Mouse (Mus musculus): ENCODE measurements around the gene Slc7a6. TPM values are rescaled to one million over a fixed set of nuclear protein-coding genes. Genes with fewer than 3 reads are reported as not detected.
A peak's percentile ranks its signal among the peaks of the same experiment; 100 is the strongest.

Gene Slc7a6
- total RNA-seq (2015) (25.3 and 32.8 TPM in 2 replicates), total RNA-seq (2017) (20.8 and 27.6 TPM in 2 replicates)

- peak; percentile 80 for ATAC-seq (replicated peaks; ENCODE audit: poor library complexity)
These were observed at the start of gene Slc7a6 for GRCm38 (mm10) chr8:106168356-106169016. Gene Slc7a6 (plus strand): TSS chr8:106168857.

- ATAC-seq (replicated peaks; ENCODE audit: poor library complexity): no peak
These were observed 45.2 kb upstream of the Slc7a6 start for GRCm38 (mm10) chr8:106123443-106123842.

DNA sequence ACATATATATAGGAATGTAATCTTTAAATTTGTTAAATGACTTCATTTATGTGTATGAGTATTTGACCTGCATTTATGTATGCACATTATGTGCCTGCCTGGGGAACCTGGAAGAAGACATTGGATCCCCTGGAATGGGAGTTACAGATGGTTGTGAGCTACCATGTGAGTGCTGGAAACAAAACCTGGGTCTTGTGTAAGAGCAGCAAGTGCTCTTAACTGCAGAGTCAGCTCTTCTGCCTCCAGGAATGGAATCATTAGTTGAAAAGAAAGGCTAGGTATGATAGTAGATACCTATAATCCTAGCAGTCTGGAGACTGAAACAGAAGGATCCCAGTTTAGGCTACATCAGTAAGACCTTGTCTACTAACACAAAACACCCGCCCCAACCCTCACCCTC lies 42.6 kb upstream of the Slc7a6 start:
- ATAC-seq (replicated peaks; ENCODE audit: poor library complexity): no peak

- peak; percentile 47 for ATAC-seq (replicated peaks; ENCODE audit: poor library complexity)
These were observed 41.6 kb upstream of the Slc7a6 start for GRCm38 (mm10) chr8:106127054-106127453.

DNA sequence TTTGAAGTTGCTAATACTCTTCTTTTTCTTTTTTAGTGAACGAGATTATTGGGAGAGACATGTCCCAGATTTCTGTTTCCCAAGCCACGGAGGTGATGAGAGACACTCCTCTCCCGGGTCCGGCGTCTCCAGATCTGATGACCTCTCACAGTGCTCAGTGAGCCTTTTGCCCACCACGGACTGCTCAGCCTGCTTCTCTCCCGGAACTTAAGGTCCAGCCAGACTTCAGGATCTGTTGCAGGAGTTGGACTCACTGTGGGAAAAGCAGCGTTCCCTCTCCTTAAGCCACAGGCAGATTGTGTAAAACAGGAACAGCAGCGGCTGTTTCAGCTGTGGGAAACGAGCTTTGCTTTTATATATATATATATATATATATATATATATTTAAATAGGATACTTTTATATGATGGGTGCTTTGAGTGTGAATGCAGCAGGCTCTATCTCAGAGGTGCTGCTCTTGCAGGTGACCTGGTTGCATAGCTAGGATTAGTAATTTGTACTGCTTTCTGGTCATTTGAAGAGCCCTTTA lies 40.7 kb upstream of the Slc7a6 start:
- no peak for ATAC-seq (replicated peaks; ENCODE audit: poor library complexity)

- ATAC-seq (replicated peaks; ENCODE audit: poor library complexity): no peak
These were observed 39.3 kb upstream of the Slc7a6 start for GRCm38 (mm10) chr8:106129232-106129930.

DNA sequence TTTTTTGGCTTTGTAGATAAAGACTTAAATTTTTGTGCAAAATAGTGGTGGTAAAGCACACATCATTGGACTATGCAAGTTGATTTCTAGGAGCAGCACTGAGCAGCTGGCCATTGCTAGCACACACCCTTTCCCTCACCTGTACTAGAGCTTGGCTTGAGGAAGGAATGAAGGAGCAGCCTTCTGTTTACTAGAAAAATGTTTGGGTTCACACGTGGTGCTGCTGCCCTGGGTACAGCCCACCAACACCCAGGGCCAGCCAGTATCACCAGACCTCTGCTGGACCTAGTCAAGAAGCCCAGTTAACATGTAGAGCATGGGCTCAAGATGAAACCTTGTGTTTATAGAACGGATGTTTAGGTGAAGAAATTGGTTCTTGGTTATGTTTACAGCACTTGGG lies 38.7 kb upstream of the Slc7a6 start:
- ATAC-seq (replicated peaks; ENCODE audit: poor library complexity): no peak

DNA sequence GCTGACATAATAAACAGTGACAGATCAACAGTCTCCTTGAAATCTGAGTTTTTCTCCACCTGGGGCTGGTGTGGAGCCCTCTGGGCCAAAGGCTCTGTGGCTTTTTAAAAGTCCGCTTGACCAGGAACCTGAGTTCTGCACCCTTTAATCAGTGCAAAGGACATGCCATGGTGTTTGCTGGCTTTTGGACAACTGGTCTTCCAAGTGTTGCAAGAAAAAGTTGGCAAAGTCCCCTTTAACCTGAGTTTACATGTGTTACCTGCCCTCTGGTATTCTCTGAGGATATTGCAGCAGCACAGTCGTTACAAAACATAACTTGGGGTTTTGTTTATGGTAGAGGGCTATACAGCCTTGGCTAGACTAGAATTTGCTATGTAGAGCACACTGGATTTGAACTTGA lies 38.2 kb upstream of the Slc7a6 start:
- no peak for ATAC-seq (replicated peaks; ENCODE audit: poor library complexity)

DNA sequence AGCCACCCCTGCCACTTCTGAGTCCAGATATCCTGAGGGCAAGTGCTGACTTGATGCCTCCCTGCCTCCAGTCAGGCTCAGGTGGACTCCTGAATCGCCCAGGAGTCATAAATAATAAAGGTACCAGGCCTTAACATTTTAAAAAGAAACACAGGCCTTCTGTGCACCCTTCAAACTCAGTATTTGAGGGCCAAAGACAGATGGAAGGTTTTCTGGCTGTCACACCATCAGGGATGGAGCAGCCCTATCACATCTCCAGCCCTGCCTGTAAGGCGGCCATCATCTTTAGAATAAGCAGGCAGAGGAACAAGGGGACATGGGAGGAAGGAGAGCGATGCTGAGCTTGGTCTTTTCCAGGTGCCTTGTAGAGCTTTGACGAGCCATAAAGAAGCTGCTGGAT lies 37.6 kb upstream of the Slc7a6 start:
- no peak for ATAC-seq (replicated peaks; ENCODE audit: poor library complexity)

- ATAC-seq (replicated peaks; ENCODE audit: poor library complexity): peak; percentile 59
These were observed 37.0 kb upstream of the Slc7a6 start for GRCm38 (mm10) chr8:106131488-106132222.

GRCm38 (mm10) chr8:106132356-106132755 lies 36.3 kb upstream of the Slc7a6 start:
- no peak for ATAC-seq (replicated peaks; ENCODE audit: poor library complexity)

DNA sequence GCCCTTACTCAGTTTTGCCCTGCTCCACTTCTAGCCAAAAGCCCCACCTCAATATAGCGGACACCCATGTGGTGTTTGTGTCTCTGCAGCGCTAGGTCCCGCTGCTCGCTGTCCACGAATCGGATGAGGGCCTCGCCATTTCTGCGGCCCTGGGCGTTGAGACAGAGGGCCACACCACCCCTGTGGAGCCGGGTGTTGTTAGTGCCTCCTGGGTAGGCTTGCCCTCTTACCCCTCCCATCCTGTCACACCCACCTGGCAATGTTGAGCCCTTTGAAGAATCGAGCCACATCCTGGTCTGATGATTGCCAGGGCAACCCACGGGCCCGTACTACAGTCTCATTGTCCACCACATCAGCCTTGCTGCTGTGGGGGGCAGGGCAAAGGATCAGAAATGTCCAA lies 35.1 kb upstream of the Slc7a6 start:
- ATAC-seq (replicated peaks; ENCODE audit: poor library complexity): no peak

- no peak for ATAC-seq (replicated peaks; ENCODE audit: poor library complexity)
These were observed 34.7 kb upstream of the Slc7a6 start for GRCm38 (mm10) chr8:106133946-106134345.

DNA sequence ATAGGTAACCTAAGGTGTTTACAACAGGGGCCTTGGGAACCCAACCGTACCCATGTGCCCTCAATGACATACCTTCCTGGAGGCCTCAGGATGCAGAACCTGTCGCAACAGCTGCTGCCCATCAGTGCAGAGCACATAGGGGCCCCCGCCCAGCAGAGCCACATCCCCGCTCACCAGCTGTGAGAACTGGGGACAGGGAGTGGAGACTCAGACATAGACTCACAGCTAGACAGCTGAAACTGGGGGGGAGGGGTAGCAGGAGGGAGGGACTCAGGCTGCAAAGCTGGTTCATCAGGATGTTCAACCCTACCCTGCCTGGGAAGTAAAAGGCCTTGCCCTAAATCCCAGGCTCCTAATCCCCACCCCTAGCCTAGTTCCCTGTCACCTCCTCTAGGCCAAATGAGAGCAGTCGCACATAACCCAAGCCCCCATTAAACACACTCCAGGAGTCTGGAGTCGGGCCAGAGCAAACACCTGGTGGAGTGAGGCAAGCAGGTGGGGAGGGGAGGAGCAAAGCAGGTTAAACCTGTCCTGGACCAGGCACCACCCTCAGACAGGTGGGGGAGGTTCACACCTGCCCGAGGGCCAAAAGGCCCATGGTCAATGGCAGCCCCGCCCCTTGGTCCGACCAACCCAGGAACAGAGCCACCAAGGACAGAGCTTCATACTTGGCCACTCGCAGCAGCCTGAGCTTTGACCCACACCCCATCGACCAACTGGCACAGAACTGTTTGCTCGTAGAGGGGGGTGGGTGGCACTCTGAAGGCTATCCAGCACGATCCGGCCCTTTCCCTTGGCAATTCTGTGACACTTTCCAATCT lies 33.7 kb upstream of the Slc7a6 start:
- ATAC-seq (replicated peaks; ENCODE audit: poor library complexity): no peak

- ATAC-seq (replicated peaks; ENCODE audit: poor library complexity): no peak
These were observed 33.0 kb upstream of the Slc7a6 start for GRCm38 (mm10) chr8:106135672-106136071.

DNA sequence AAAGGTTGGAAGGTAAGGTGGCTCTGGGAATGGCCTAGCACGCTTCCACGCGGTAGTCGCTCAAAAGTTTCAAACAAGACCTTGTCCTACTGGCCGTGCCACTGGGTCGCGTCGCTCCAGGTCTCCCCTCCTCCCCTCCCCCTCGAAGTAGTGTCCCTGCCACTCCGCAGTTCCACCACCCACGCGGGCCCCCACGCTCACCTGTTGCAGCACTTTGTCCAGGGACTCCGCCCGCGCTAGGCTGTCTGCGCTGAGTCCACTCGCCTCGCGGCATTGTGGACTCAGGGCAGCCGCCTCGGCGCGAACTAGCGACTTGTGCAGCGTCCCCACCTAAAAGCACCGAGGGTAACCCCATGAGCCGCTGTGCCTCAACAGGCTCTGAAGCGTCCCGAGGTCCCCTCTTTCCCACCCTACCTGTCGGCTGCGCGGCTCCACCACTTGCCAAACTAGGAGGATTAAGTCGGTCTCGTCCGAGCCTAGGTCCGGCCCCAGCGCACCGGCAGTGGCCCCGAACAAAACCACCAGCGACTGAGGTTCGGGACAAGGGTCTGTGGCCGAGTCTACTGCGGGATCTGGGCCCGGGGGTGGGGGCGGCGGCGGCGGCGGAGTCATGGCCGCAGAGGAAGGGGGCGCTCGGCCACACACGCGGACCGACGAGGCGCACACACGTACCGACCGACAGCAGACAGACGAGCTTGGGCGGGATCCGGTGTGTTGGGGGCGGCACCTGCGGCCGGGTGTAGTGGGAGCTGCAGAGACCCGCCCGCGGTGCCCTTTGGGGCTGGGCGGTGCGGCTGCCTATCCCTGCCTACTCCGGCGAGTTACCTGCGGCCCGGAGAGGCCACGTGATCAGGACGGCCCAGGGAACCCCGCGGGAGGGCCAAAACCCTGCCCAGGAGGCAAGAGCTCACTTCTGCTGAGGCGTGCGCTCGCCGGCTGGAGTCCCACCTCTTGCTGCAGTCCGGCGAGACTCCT lies 32.2 kb upstream of the Slc7a6 start, which contains the start of gene Esrp2:
Esrp2 (minus strand) TSS at position 819 of the 975 bp plus-strand sequence.
- ATAC-seq (replicated peaks; ENCODE audit: poor library complexity): 0 out of 2 replicates have a peak, but pooled peaks have one; percentile 11

- ATAC-seq (replicated peaks; ENCODE audit: poor library complexity): no peak
These were observed 31.3 kb upstream of the Slc7a6 start for GRCm38 (mm10) chr8:106137218-106137905.

DNA sequence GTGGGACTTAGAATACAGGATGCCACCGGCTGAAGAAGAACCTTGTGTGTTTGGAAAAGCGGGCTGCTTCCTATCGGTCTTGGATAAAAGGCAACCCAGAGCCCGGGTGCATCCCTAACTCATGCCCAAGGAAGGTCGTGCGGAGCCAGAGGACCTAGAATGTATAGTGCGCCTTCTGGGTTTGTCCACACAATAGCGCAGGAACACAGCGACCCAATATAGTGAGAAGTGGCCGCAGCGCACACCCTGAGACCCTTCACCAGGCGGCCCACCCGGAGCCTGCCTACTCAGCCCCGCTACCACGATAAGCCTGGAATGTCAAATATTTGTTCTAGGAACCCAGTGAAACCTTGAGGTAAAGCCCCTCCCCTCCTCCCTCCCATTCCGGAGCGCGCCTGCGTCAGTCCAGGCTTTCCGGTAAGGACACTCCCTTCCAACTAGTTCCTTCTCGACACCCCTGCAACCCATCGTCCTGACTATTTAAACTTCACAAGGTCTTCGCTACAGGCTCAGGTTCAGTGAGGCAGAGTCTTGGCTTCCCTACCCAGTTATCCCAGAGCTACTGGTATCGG lies 30.7 kb upstream of the Slc7a6 start:
- ATAC-seq (replicated peaks; ENCODE audit: poor library complexity): 0 out of 2 replicates have a peak, but pooled peaks have one; percentile 29

All from megakaryocyte progenitor cell, adult 5-6 weeks (primary cell).